Mouse (Mus musculus) thymus, postnatal 25 days (tissue): Measurements from ENCODE around the gene Hexdc.
A peak's percentile ranks its signal among the peaks of the same experiment; 100 is the strongest.

Experiments used
- DNase-seq: peaks from one replicate; pipeline ENCODE4 v3.0.0; 2022

Gene Hexdc

GRCm38 (mm10) chr11:121204161-121205006 lies at the start of gene Hexdc, which contains the start of gene Ogfod3:
Gene Hexdc (plus strand): TSS chr11:121204433.
Gene Ogfod3 (minus strand): TSS chr11:121204711.
- DNase-seq, result peak; percentile 97

- DNase-seq, result no peak
Observed at GRCm38 (mm10) chr11:121156411-121156891, 47.8 kb upstream of the Hexdc start.

- DNase-seq, result no peak
Observed at GRCm38 (mm10) chr11:121159971-121160370, 44.3 kb upstream of the Hexdc start, which contains the start of gene Uts2r. Gene Uts2r (plus strand): TSS chr11:121160271.

GRCm38 (mm10) chr11:121160636-121161346 lies 43.4 kb upstream of the Hexdc start:
- no peak for DNase-seq

- no peak for DNase-seq
Observed at GRCm38 (mm10) chr11:121163751-121164150, 40.5 kb upstream of the Hexdc start.

GRCm38 (mm10) chr11:121173203-121173602 lies 31.0 kb upstream of the Hexdc start:
- no peak for DNase-seq

- no peak for DNase-seq
Observed at GRCm38 (mm10) chr11:121174234-121174633, 30.0 kb upstream of the Hexdc start.

GRCm38 (mm10) chr11:121176285-121177270 lies 27.7 kb upstream of the Hexdc start:
- peak; percentile 48 for DNase-seq

GRCm38 (mm10) chr11:121189681-121190080 lies 14.6 kb upstream of the Hexdc start:
- no peak for DNase-seq

- DNase-seq, result no peak
Observed at GRCm38 (mm10) chr11:121192742-121193141, 11.5 kb upstream of the Hexdc start.

GRCm38 (mm10) chr11:121193415-121193814 lies 10.8 kb upstream of the Hexdc start:
- no peak for DNase-seq

GRCm38 (mm10) chr11:121198622-121199021 lies 5.6 kb upstream of the Hexdc start:
- no peak for DNase-seq

GRCm38 (mm10) chr11:121199851-121200250 lies 4.4 kb upstream of the Hexdc start:
- DNase-seq, result no peak

- no peak for DNase-seq
Observed at GRCm38 (mm10) chr11:121200781-121201180, 3.5 kb upstream of the Hexdc start.

GRCm38 (mm10) chr11:121201436-121202198 lies 2.6 kb upstream of the Hexdc start:
- peak; percentile 19 for DNase-seq

- no peak for DNase-seq
Observed at GRCm38 (mm10) chr11:121203859-121204160, 423 bp upstream of the Hexdc start.

- DNase-seq, result no peak
Observed at GRCm38 (mm10) chr11:121216831-121217230, 12.6 kb downstream of the Hexdc start.

- DNase-seq, result no peak
Observed at GRCm38 (mm10) chr11:121219776-121220175, 15.5 kb downstream of the Hexdc start.

- no peak for DNase-seq
Observed at GRCm38 (mm10) chr11:121220771-121221170, 16.5 kb downstream of the Hexdc start.

- DNase-seq, result no peak
Observed at GRCm38 (mm10) chr11:121221321-121222010, 17.2 kb downstream of the Hexdc start.
